Mouse (Mus musculus): ENCODE data around the gene Nrg4. TPM values are rescaled to one million over a fixed set of nuclear protein-coding genes. Genes with fewer than 3 reads are reported as not detected.
A peak's percentile ranks its signal among the peaks of the same experiment; 100 is the strongest.

The Nrg4 gene
- 1.7 and 1.8 TPM in 2 replicates for polyA plus RNA-seq (2012; rRNA removed)

DNA sequence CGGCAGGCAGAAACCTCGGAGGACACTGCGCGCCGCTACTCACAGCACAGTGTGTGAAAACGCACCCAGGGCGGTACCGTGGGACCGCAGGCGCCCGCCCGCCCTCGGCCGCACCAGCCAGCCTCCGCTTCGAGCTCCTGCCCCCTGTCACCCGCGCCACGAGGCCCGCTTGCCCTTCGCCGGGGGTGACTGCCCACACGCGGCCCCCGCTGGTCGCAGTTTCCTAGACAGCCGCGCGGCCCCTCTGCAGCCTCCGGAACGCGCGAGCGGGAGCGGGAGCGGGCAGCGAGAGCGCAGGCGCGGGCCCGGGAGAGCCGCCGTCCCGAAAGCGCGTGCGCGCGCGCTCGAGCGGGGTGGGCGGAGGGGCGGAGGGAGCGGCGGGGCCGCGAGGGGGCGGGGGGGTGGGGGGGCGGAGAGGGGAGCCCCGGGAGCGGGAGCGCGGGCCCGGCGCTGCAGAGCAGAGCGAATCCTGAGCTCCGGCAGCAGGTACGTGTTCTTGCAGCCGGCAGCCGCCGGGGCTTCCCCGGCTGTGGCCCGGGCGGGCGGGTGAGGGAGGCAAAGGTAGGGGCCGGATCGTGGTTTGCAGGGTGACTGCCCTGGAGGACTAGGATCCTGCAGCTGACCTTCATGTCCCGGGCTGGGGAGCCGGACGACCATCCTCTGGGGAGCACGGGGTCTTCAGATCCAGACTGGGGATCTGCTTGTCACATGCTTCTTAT is at the start of gene Nrg4, which contains the start of gene Tmem266:
TSS of gene Nrg4 (minus strand) at position 330 of the 719 bp plus-strand sequence.
TSS of gene Tmem266 (plus strand) at position 399 of the 719 bp plus-strand sequence.
- peak; percentile 40 to 77 for DNase-seq (ENCODE audit: extremely low spot score in 1 of 2, low spot score in 1 of 2)

DNA sequence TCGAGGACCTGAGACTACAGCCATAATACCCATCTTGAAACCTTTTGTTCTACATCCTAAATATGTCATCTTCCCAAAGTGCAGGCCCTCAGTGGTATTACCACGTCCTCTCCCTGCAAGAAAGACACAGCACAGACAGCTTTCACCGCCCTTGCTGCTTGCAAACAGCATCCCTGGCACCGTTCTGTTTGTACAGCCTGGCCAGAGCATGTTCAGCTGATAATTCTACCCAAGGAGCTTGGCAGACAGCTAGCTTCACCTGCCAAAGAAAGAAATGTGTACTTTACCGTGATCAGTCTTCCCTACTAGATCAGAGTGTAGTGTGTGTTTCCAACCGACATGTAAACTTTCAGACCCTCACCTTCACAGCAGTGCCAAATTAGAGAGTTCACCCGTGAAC is 45.3 kb upstream of the Nrg4 start:
- DNase-seq (ENCODE audit: extremely low spot score in 1 of 2, low spot score in 1 of 2) = no peak

DNA sequence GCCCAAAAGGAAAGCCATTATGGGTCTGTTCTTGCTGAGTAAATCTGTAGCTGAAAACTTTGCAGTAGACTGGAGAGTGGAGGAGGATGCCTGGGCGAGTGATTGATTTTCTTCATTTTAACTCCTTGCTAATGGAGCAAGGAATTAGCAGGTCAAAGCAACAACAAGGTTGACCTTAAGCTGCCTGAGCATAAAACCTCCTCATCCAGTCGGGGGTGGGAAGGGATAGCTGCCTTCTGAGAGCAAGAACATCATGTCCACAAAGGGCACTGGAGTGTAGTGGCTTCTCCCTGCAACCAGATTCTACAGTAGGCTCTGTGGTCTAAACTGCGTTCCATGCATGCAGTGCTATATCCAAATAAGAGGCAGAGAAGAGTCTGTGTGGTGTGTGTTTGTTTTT is 41.4 kb upstream of the Nrg4 start:
- DNase-seq (ENCODE audit: extremely low spot score in 1 of 2, low spot score in 1 of 2) = no peak

DNA sequence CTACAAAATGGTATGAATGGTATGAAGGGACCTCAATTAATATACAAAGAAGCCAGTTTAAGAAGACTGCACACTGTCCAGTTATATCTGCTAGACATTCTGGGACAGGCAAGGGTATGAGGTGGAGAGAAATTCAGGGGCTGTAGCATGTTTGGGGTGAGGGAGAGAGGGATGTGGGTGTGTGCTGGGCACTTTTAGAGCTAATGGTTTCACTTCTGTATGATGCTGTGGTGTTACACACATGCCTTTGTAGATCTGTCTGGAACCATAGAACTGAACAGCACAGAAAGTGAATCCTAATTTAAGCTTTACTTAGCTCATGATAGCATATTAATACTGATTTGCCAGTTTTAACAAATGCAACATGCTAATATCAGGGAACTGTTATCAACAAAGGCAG is 37.1 kb upstream of the Nrg4 start:
- DNase-seq (ENCODE audit: extremely low spot score in 1 of 2, low spot score in 1 of 2) = no peak

DNA sequence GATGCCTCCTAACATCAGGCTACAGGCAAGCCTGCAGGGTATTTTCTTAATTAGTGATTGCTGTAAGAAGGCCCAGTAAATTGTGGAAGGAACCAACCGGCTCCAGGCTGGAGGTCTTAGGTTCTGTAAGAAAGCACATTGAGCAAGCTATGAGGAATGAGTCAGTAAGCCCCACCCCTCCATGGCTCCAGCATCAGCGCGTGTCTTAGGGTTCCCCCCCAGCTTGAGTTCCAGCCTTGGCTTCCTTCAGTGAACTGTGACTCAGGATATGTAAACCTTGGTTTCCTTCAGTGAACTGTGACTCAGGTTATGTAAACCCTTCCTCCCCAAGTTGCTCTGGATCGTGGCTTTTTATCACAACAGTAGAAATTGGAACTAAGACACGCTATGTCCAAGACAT is 35.3 kb upstream of the Nrg4 start:
- DNase-seq (ENCODE audit: extremely low spot score in 1 of 2, low spot score in 1 of 2) = no peak

DNA sequence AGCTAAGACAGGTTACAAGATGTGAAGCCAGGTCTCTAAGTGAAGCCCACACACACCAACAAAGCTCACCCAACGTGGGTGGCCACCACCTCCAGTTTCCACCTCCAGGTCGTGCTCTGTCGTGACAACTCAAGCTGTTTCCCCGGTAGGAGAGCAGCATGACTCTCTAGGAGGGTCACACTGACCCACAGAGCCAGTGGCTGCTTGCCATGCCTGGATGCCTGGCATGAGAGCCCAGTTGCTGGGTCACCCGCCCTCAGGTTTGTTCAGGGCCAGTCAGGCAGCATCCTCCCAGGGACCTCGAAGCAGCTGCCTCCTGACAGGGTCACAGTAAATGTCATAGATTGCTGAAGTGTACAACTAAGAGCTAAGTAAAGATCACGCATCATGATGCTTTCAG is 34.2 kb upstream of the Nrg4 start:
- no peak for DNase-seq (ENCODE audit: extremely low spot score in 1 of 2, low spot score in 1 of 2)

DNA sequence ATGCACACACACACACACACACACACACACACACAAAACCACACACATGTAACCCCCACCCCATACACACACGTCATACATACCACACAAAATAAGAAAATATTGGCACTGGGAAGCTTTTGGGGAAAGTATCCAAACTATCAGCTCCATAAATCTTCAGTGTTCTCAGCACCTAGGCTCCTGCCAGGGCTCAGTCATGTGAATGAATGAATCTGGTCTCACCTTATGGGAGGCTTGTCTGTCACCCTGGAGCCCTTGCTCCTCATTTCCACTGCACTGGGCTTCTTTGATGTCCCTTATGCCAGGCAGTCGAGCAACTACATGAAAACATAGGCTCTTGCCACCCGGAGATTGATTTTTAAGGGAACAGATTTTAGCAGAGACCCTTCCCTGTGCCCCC is 33.7 kb upstream of the Nrg4 start:
- DNase-seq (ENCODE audit: extremely low spot score in 1 of 2, low spot score in 1 of 2) = no peak

DNA sequence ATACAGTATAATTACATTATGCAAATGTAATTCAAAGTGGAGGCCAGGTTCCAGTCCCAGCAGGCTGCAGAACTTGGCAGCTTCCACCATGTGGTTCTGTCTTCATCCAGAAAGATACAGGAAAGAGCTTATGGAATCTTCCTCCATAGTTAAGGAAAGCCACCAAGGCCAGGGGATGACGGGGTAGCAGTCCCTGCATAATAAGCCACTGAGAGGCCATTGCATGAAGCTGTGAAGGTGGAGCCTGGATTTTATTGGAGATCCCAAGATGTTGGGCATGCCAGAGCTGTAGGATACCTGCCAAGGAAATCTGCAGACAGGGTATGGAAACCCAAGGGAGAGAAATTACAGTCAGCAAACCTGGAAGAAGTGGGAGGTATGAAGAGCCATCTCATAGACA is 30.5 kb upstream of the Nrg4 start:
- peak in 1 of 2 experiments; percentile 31 for DNase-seq (ENCODE audit: extremely low spot score in 1 of 2, low spot score in 1 of 2)

DNA sequence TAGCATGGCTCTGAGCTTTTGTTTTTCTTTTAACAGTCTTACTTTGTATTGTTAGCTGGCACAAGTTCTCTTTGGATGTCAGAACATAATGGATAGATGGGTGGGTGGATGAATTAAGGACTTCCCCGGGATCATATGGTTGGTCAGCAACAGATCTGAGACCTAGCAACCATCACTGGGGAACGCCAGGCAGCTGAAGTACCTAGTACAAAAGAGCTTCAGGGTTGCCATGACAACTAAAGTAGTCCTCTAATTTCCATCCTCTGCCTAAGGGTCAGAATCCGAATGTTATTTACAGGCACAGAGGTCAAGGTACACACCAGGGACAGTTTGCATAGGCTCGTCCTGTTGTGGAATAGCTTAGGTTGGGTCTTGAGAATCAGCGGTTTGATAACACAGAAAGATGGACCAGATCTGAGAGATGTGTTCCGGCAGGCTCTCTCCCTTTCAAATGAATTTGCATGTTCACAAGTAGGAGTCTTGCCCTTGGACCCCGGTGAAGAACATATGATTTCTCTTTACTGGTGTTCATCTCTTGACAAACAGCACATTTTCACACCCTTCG is 28.7 kb upstream of the Nrg4 start:
- no peak for DNase-seq (ENCODE audit: extremely low spot score in 1 of 2, low spot score in 1 of 2)

DNA sequence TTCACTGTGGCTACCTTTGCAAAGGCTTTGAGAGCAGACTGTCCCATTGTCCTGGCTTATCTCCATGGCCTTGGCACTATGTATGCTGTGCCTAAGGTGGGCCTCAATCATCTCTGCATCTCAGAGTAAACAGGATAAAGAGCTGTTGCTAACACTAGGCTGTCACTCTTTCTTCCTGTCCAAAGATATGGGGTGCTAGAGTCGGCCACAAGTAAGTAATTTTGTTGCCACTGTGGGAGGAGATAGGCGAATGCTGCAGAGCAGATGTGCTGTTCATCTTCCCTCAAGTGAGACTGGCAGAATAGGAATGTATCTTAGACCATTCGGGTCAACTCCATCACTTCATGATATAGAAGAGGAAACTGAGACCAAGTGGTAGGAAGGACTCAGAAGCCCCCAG is 28.0 kb upstream of the Nrg4 start:
- no peak for DNase-seq (ENCODE audit: extremely low spot score in 1 of 2, low spot score in 1 of 2)

DNA sequence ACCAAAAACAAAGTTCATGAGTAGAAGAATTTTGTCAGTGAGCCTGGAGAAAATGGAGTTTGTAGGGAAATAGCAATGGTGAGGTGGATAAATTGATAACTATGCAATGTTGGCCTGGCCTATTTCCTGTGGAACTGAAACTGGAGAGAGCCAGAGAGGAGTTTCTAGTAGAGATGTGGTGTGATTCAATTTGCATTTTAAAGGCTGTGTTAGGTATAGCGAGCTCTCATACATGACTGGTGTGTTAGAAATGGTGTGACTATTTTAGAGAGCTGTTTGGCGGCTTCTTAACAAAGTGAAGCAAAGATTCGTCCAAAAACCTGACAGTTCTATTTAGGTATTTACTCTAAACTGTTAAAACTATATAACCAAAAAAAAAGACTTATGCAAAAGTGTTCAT is 22.0 kb upstream of the Nrg4 start:
- DNase-seq (ENCODE audit: extremely low spot score in 1 of 2, low spot score in 1 of 2) = peak; percentile 15 to 33

DNA sequence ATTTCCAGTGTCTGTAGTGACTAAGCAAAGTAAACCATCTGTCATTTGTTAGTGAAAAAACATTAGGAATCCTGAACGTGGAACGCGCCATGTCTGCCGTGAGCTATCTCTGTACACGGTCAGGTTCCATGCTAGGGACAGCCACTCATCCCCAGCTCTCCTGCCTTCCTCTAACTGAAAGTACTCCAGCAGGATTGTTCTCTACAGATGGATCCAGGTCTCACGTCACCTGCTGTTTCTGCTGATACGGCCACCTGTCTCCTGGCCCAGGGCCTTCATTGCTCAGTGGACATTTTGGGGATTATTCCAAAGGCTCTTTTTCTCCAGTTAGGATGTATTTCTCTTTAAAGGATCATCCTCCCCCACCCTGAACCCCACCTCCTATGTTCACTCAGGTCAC is 18.7 kb upstream of the Nrg4 start:
- DNase-seq (ENCODE audit: extremely low spot score in 1 of 2, low spot score in 1 of 2) = no peak

DNA sequence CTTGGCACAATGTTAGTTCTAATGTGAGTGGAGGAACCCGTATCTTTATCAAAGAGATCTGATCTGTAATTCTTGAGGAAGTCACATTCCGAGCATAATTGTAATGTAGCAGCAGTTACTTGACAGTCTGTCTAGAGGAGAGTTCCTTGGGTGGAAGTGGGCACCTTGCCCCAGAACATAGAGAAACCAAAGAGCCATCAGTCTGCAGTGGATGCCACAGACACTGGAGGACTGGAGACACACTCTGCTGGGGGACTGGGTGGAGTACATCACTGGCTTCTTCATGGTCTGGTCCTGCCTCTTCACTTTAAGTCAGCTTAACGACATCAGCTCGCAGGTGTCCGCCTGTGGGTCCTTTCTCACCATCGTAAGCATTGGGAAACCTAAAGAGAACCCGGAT is 17.5 kb upstream of the Nrg4 start:
- DNase-seq (ENCODE audit: extremely low spot score in 1 of 2, low spot score in 1 of 2) = no peak

DNA sequence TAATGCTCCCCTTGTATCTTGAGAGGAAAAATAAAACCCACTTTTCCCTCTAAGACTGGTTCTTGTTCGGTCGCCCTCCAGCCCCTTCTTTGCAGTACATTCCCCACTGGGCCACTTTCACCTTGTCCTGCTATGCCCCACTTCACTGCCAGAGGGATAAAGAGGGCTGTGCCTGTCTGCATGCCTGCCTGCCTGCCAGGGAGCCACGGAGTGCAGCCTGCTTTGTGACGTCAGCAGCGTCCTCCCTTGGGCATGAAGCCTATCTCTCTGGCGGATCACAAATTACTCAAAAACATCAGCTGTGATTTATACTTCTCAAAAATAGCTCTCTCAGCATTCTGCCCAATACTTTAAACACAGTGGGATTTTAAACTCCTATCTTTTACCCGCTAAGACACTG is 6.3 kb upstream of the Nrg4 start:
- peak in 1 of 2 experiments; percentile 52 for DNase-seq (ENCODE audit: extremely low spot score in 1 of 2, low spot score in 1 of 2)

DNA sequence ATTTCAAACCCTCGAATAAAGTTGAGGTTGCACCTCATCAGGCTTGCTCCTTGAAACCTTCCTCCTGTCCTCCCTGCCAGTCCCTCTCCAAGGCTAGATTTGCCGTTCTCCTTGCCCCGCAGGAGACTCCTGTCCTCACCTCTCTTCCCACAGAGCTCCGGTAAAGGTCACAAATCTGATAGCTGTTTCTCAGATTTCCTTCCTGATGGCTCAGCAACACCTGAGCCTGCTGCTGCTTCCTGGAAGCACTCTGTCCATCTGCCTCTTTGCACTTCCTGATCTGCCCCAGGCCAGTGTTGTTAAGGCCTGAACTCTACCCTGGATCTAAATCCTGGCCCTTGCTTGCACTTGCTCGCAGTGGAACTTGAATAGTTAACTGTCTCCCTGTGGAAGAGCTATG is 5.8 kb upstream of the Nrg4 start:
- no peak for DNase-seq (ENCODE audit: extremely low spot score in 1 of 2, low spot score in 1 of 2)

DNA sequence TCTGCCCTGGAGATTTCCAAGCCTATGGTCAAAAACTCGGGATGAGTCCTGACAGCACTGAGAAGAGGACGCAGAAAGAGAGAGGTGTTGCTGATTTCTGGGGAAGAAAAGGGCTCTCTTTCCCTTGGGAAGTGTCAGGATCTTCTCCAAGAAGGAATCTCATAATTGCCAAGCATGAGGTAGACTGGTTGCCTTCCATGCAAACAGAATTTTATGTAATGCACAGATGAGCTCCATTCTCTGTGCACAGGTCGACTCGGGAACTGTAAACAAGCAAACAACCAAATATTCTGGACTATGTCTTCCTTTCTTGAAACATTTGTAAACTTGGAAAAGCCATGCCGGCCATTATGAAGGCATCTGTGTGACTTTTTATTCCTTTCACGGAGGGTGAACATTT is 2.8 kb upstream of the Nrg4 start:
- no peak for DNase-seq (ENCODE audit: extremely low spot score in 1 of 2, low spot score in 1 of 2)

DNA sequence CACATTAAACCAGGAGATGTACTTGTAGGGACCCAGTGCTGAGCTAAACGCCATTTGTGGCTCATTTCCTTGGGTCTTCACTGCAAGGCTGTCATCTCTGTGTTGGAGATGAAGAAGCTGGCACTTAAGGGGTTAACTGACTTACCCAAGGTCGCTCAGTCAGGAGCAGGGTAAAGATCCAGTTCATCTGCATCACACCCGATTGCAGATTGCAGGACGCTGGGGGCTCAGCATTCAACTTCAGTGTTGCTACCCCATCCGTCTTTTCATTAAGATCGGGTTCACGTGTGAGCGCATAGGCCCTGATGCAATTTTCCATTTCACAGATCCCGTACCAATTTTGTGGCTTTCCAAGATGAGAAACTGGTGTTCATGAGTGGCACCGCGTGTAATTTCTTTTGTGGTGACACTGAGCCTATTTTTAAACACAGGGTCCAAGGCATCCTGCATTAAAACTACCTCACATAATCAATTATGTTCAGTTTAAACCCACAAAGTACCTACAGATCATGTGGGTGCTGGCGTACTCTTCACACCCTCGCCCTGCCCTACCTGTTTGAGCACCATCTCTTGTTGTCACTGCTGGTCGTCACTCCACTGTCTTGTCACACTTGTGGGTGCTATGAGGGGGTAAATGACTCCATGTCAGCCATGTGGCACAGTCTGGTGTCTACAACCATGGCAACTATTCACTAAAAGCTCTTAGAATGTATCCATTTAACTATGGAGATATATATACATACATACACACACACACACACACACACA is 1.7 kb upstream of the Nrg4 start:
- no peak for DNase-seq (ENCODE audit: extremely low spot score in 1 of 2, low spot score in 1 of 2)

DNA sequence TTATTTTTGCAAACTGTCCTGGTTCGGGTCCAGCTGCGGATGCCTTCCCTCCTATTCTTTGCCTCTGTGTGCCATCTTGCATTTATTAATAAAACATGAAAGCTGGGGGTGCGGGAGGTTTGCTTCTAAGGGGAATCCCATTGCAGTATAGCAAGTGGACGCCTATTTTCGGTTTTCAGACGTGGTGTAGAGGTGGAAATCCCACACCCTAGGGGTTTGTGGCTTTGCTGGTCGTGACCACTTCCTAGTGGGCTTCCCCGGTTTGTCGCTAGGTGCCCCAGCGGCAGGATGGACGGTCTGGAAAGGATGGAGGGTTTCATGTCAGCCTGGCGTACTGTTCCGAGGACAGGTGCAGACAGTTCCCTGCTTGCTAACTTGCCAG is 581 bp upstream of the Nrg4 start:
- DNase-seq (ENCODE audit: extremely low spot score in 1 of 2, low spot score in 1 of 2) = peak in 1 of 2 experiments; percentile 27

DNA sequence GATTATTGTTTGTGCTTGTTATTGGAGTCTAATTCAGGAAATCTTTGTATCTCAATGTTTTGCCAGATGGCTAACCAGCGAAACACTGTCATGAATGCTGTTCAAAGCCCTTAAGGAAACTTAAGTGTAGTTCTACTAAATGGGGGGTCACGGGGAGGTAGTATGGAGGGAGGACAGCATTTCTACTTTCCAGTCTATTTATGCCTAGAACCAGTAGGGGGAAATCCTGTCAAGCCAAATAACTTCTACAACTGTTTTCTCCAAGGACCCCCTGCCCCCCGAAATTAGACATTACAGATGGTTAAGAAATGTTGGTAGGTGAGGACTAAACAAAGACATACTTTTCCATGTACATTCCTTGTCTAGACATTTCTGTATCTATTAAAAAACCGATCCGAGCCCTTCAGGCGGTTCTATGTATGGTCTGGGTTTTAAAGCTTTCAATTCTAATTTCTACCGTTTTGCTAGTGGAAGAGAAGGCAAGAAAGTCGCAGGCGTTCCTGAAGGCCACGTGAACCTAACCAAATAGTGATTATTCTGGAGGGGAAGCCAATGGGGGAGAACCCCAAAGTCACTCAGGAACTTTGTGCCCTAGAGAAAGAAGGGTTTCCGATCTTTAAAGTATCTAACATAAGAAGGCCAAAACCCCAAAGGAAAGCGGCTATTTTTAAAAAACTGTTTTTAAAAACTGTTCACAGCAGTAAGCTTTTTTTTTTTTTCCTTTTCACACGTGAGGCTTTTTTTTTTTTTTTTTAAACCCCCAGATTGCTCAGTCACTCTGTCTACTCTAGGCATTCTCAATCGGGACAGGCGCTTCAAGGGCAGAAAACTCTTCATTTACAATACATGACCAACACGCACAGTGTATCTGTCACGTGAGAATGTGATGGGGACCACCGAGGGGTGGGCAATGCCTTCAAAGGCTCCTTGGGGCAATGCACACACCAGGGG is 805 bp downstream of the Nrg4 start:
- no peak for DNase-seq (ENCODE audit: extremely low spot score in 1 of 2, low spot score in 1 of 2)

DNA sequence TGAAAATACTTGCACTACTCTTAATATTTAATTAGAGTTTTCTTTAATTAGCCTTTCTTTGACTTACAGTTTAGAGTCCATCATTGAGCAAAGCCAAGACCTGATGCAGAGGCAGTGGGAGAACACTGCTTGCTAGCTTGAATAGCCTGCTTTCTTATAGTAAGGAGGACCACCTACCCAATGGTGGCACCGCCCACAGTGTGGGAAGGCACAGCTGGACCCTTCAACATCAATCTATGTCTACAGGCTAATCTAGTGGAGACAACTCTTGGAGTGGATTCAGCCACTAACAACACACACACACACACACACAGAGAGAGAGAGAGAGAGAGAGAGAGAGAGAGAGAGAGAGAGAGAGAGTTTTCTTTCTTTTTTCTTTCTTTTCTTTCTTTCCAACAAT is 1.6 kb downstream of the Nrg4 start:
- no peak for DNase-seq (ENCODE audit: extremely low spot score in 1 of 2, low spot score in 1 of 2)

DNA sequence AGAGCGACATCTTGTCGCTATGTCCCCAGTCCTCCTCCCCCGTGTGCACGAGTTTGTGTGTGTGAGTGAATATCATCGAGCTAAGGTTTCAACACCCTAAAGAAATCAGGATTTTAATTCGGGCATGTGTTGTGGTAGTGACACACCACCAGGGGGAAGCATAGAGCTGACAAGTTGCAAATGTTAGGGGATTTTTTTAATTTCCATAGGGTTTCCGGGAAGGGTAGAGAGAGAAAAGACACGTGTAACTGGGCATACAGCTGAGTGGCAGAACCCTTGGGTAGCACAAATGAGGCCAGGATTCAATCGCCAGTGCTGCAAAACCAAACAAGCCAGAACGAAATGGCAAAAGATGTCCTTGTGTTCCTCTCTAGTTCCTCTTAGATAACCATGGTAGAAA is 2.1 kb downstream of the Nrg4 start:
- DNase-seq (ENCODE audit: extremely low spot score in 1 of 2, low spot score in 1 of 2) = peak in 1 of 2 experiments; percentile 54

Measured in frontal cortex, adult 2 months (tissue).